Mouse (Mus musculus) forebrain, embryonic 13.5 days (tissue): Measurements from ENCODE around the gene Hspa1a. TPM values are rescaled to one million over a fixed set of nuclear protein-coding genes. Genes with fewer than 3 reads are reported as not detected.
"Not testable (repeated sequence)": the region's sequence is repeated elsewhere in the genome, so short reads cannot be mapped to it uniquely, and the experiment has no call there.

Experiments
- ATAC-seq: fragments of 200-750 bp; cut with Nextera tagmentation; 2 replicates; pipeline ENCODE4 v1.8.0; 2017
- H3K27ac ChIP-seq: fragments of 300-500 bp; sonication (generic); 2 replicates; pipeline ENCODE4 v1.5.1; 2015; ENCODE audit warnings: inconsistent platforms, mild to moderate bottlenecking, moderate library complexity
- H3K27me3 ChIP-seq: fragments of 300-500 bp; sonication (generic); 2 replicates; pipeline ENCODE4 v1.6.1; 2015; ENCODE audit warnings: mild to moderate bottlenecking, inconsistent platforms
- H3K36me3 ChIP-seq: fragments of 300-500 bp; sonication (generic); 2 replicates; pipeline ENCODE4 v1.6.1; 2015; ENCODE audit warnings: mild to moderate bottlenecking, inconsistent platforms; ENCODE audit not compliant: poor library complexity, severe bottlenecking
- H3K4me1 ChIP-seq: fragments of 300-500 bp; sonication (generic); 2 replicates; pipeline ENCODE4 v1.6.1; 2015; ENCODE audit warnings: inconsistent platforms
- H3K4me2 ChIP-seq: fragments of 300-500 bp; sonication (generic); 2 replicates; pipeline ENCODE4 v1.6.1; 2015; ENCODE audit warnings: inconsistent platforms, mild to moderate bottlenecking, moderate library complexity
- H3K4me3 ChIP-seq: fragments of 300-500 bp; sonication (generic); 2 replicates; pipeline ENCODE4 v1.5.1; 2015; ENCODE audit warnings: mild to moderate bottlenecking, inconsistent platforms
- H3K9ac ChIP-seq: fragments of 300-500 bp; sonication (generic); 2 replicates; pipeline ENCODE4 v1.6.1; 2015; ENCODE audit warnings: mild to moderate bottlenecking, inconsistent platforms
- H3K9me3 ChIP-seq: fragments of 300-500 bp; sonication (generic); replicated peaks from 2 replicates; pipeline ENCODE4 v1.6.1; 2016; ENCODE audit warnings: inconsistent platforms
- WGBS: fragments of 180-500 bp; shearing (Covaris S2); methylation state at CpG from one replicate; pipeline ENCODE4 v1.1.7; 2015; 5-methylcytosine and 5-hydroxymethylcytosine counted together
- polyA plus RNA-seq: library from polyadenylated mRNA; unstranded; fragments of >200 nt; fragmentation: Nextera tagmentation; extraction: Ambion mirVana; gene quantifications from 2 replicates; pipeline ENCODE4 v1.2.1, GENCODE M21; 2015

Gene Hspa1a
- polyA plus RNA-seq, 1 experiment from 2014 or later = 1.5 TPM

DNA sequence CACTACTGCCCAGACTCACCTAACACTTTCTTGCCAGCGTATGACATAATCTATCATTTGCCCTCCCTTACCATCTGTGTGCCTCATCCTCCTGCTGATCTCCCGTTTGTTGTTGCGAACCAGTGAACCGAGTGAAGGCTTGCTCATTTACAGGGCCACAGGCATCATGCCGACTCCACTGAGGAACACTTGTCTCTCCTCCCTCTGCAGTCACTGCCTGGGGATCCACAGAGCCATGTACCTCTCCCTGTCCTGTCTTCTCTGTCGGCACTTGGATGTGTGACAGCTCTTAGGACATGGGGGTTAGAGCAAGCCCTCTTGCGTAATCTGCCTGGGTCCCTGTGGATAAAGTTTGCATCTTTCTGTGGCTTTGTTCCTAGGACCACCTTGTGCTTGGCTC lies 37.6 kb upstream of the Hspa1a start:
- no peaks in the 10 kb centered on the region for H3K9me3 ChIP-seq
- no peak overlapping the region for H3K4me3 ChIP-seq
- no peak for ATAC-seq
- no peaks in the 10 kb centered on the region for H3K27me3 ChIP-seq
- no peak overlapping the region for H3K4me2 ChIP-seq
- H3K9ac ChIP-seq = no peak overlapping the region
- no peak overlapping the region for H3K27ac ChIP-seq
- H3K36me3 ChIP-seq = peaks cover 98% of the 10 kb centered on the region
- no peaks in the 10 kb centered on the region for H3K4me1 ChIP-seq
- 82% methylated on average over 7 of the region's 7 CpGs for WGBS

DNA sequence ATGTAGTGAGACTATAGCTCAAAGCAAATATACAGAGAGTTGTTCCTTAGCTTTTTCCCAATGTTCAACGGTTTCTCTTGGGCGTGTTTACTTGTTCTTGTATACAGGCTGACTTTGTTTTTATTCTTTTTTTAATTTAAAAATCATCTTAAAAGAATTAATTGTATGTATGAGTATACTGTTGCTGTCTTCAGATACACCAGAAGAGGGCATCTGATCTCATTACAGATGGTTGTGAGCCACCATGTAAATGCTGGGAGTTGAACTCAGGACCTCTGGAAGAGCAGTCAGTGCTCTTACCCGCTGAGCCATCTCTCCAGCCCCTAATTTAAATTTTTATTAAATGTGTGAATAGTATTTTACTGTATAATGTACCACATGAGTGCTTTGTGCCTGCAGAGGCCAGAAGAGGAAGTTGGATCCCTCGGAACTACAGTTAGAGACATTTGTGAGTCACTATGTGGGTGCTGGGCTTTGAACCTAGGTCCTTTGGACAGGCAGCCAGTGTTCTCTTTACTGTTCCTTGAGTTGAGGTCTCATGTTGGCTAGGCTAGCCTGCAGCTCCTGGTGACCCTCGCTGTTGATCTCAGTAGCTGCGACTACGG lies 35.5 kb upstream of the Hspa1a start:
- no peak for ATAC-seq
- H3K36me3 ChIP-seq = peaks cover 84% of the 10 kb centered on the region
- 96% methylated on average over 7 of the region's 7 CpGs for WGBS

DNA sequence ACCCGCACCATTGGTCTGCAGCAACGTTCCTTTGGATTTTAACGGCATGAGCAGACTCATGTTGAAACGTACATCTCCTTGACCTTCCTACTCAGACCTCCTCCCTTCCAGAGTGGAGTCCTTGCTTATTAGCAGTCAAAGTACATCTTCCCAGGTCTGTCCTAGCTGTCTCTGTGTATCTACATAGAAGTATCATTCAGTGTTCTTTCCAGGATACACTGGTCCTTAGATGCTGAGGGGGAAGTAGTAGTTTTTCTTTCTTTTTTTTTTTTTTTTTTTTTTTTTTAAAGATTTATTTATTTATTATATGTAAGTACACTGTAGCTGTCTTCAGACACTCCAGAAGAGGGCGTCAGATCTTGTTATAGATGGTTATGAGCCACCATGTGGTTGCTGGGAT lies 33.9 kb upstream of the Hspa1a start:
- not testable (repeated sequence) for H3K4me2 ChIP-seq, H3K27ac ChIP-seq, H3K27me3 ChIP-seq, ATAC-seq, H3K9me3 ChIP-seq, H3K4me3 ChIP-seq
- 98% methylated on average over 4 of the region's 5 CpGs for WGBS
- H3K9ac ChIP-seq = 0 out of 2 replicates have a peak overlapping the region, but pooled peaks have one; percentile 5
- H3K36me3 ChIP-seq = peaks cover 68% of the 10 kb centered on the region
- peaks cover 21% of the 10 kb centered on the region for H3K4me1 ChIP-seq

More for the DNA sequence above, 35.5 kb upstream of the Hspa1a start:
- no peaks in the 10 kb centered on the region for H3K27me3 ChIP-seq
- H3K4me3 ChIP-seq = no peak overlapping the region
- no peak overlapping the region for H3K9ac ChIP-seq
- peaks cover 10% of the 10 kb centered on the region for H3K4me1 ChIP-seq
- no peak overlapping the region for H3K27ac ChIP-seq
- H3K4me2 ChIP-seq = no peak overlapping the region
- H3K9me3 ChIP-seq = no peaks in the 10 kb centered on the region

DNA sequence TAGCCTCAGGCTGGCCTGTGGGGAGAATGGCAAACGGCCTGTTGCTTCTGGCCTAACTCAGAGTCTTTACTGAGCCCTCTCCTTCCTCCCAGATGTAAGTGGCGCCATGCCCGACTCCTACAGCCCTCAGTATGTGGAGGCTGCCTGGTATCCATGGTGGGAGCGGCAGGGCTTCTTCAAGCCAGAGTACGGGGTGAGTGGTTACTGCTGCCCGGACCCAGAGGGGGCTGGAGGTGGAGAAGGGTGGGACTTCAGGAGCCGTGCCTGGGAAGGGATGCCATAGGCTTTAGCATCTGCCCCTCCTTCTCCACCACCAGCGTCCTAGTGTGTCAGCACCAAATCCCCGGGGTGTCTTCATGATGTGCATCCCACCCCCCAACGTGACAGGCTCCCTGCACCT lies 33.2 kb upstream of the Hspa1a start:
- 94% methylated on average over 10 of the region's 10 CpGs for WGBS
- no peak for ATAC-seq
- H3K36me3 ChIP-seq = peaks cover 61% of the 10 kb centered on the region
- no peak overlapping the region for H3K4me3 ChIP-seq
- H3K27me3 ChIP-seq = no peaks in the 10 kb centered on the region
- H3K27ac ChIP-seq = no peak overlapping the region
- no peaks in the 10 kb centered on the region for H3K9me3 ChIP-seq
- peaks cover 22% of the 10 kb centered on the region for H3K4me1 ChIP-seq
- 0 out of 2 replicates have a peak overlapping the region, but pooled peaks have one; percentile 5 for H3K9ac ChIP-seq
- H3K4me2 ChIP-seq = no peak overlapping the region

DNA sequence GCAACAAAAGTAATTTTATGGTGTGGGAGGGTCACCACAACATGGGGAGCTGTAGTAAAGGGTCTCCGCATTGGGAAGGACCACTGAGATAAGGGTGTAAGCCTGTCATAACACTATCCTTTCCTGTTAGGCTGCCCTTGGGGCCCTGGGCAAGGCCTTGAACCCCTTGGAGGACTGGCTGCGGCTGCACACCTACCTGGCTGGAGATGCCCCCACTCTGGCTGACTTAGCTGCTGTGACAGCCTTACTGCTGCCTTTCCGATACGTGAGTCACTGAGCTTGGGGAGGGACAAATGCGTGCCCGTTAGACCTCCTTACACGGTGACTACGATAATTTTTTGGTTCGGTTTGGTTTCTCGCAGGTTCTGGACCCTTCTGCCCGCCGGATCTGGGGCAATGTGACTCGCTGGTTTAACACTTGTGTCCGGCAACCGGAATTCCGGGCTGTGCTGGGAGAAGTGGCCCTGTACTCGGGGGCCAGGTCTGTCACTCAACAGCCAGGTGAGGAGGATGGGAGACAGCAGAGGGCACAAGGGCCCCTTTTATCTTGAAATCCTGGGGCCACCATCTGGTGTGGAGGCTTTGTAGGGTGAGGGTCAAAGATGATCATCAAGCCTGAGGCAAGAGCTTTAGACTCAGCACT lies 32.2 kb upstream of the Hspa1a start:
- Histone ChIP-seq H3K36me3 (peaks cover 52% of the 10 kb centered on the region), H3K4me2 (no peak overlapping the region), H3K9me3 (no peaks in the 10 kb centered on the region), H3K9ac (no peak overlapping the region), H3K4me3 (no peak overlapping the region), H3K27ac (no peak overlapping the region), H3K4me1 (peaks cover 31% of the 10 kb centered on the region), H3K27me3 (no peaks in the 10 kb centered on the region)
- no peak for ATAC-seq
- 95% methylated on average over 17 of the region's 17 CpGs for WGBS

DNA sequence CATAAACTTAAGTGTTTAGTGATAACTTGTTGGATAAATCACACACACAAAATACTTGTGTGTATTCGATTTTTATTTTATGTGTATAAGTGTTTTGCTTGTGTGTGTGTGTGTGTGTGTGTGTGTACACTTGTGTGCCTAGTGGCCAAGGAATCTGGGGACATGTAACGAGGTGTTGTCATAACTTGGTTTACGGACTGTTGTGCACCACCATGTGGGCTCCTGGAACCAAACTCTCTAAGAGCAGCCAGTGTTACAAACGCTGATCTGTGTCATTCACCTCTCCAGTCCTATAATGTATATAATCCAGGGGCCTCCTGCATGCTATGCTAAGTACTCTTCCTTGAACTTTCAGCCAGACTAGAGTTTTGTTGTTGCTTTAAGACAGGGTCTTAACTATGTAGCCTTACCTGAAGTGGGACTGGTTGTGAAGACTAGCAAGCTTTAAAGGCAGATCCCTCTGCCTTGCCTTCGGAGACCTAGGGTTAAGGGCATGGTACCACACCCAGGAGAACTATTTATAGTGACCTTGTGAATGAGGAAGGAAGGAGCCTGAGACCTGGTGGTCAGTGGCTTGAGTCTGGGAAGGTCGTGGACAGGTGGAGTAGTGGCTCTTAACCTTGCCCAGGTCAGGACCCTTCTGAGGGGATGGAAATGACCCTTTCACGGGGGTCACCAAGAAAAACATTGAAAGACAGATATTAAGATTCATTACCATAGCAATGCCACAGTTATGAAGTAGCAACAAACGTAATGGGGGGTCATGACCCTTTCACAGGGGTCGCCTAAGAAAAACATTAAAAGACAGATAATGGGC lies 31.3 kb upstream of the Hspa1a start:
- no peaks in the 10 kb centered on the region for H3K27me3 ChIP-seq
- H3K9me3 ChIP-seq = no peaks in the 10 kb centered on the region
- peak overlapping the region; percentile 94 for H3K4me3 ChIP-seq
- H3K4me1 ChIP-seq = peaks cover 41% of the 10 kb centered on the region
- 0 out of 2 replicates have a peak overlapping the region, but pooled peaks have one; percentile 98 for H3K27ac ChIP-seq
- peak overlapping the region; percentile 100 for H3K4me2 ChIP-seq
- peak overlapping the region; percentile 97 for H3K9ac ChIP-seq
- ATAC-seq = no peak
- 76% methylated on average over 9 of the region's 9 CpGs for WGBS
- peaks cover 52% of the 10 kb centered on the region for H3K36me3 ChIP-seq

- no peaks in the 10 kb centered on the region for H3K27me3 ChIP-seq
- H3K4me2 ChIP-seq = peak overlapping the region; percentile 100
- H3K36me3 ChIP-seq = peaks cover 52% of the 10 kb centered on the region
- H3K4me3 ChIP-seq = peak overlapping the region; percentile 94
- no peak for ATAC-seq
- no peaks in the 10 kb centered on the region for H3K9me3 ChIP-seq
- peak overlapping the region; percentile 98 for H3K27ac ChIP-seq
- peaks cover 49% of the 10 kb centered on the region for H3K4me1 ChIP-seq
- WGBS = 7% methylated on average over 12 of the region's 12 CpGs
- H3K9ac ChIP-seq = peak overlapping the region; percentile 97
Measured at GRCm38 (mm10) chr17:35002153-35002865, 30.4 kb upstream of the Hspa1a start.

DNA sequence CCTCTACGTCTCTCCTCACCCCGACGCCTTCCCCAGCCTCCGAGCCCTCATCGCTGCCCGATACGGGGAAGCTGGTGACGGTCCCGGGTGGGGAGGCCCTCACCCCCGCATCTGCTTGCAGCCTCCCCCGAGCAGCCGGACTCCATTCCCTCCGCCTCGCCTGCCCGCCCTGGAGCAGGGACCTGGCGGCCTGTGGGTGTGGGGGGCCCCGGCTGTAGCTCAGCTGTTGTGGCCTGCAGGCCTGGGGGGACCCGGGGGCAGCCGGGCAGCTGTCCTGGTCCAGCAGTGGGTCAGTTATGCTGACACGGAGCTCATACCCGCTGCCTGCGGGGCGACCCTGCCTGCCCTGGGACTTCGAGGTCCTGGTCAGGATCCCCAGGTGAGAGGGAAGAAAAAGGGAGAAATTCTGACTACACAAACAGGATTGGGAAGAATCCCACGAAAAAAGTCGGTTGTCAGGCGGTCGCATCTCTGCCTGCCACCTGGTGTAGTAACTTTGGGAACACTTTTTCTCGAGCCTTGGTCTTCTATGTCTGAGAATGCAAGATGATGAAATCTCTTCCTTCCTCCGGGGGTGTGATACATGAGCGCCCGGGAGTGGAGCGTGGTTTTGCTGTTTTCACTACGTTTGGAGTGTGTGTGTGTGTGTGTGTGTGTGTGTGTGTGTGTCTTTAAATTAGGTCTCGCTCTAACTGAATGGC lies 29.6 kb upstream of the Hspa1a start:
- Histone ChIP-seq H3K27ac (peak overlapping the region; percentile 98), H3K4me1 (peaks cover 56% of the 10 kb centered on the region), H3K4me2 (peak overlapping the region; percentile 100), H3K4me3 (peak overlapping the region; percentile 94), H3K27me3 (no peaks in the 10 kb centered on the region), H3K9me3 (no peaks in the 10 kb centered on the region), H3K9ac (peak overlapping the region; percentile 97), H3K36me3 (peaks cover 51% of the 10 kb centered on the region)
- WGBS = under 1% methylated on average over 35 of the region's 35 CpGs
- no peak for ATAC-seq

GRCm38 (mm10) chr17:35000717-35001451 lies 28.9 kb upstream of the Hspa1a start, which contains the start of gene Vars:
TSS of gene Vars (plus strand) at chr17:35000987.
- under 1% methylated on average over 65 of the region's 83 CpGs for WGBS
- Histone ChIP-seq H3K27me3 (no peaks in the 10 kb centered on the region), H3K4me3 (peak within 1 kb of the TSS; percentile 94), H3K27ac (peak within 1 kb of the TSS; percentile 98), H3K4me2 (peak within 1 kb of the TSS; percentile 100), H3K4me1 (peaks cover 59% of the 10 kb centered on the region), H3K9ac (peak within 1 kb of the TSS; percentile 97), H3K36me3 (peaks cover 47% of the 10 kb centered on the region), H3K9me3 (no peaks in the 10 kb centered on the region)
- peak; percentile 93 for ATAC-seq

GRCm38 (mm10) chr17:34999871-35000716 lies 28.1 kb upstream of the Hspa1a start:
- Histone ChIP-seq H3K9ac (peak overlapping the region; percentile 97), H3K36me3 (peaks cover 40% of the 10 kb centered on the region), H3K27ac (peak overlapping the region; percentile 98), H3K4me1 (peaks cover 59% of the 10 kb centered on the region), H3K4me3 (peak overlapping the region; percentile 94), H3K4me2 (peak overlapping the region; percentile 100)
- ATAC-seq, H3K27me3 ChIP-seq, H3K9me3 ChIP-seq: not testable (repeated sequence)
- 25% methylated on average over 30 of the region's 32 CpGs for WGBS
